Mouse (Mus musculus): Measurements from ENCODE around the gene Stum. TPM values are rescaled to one million over a fixed set of nuclear protein-coding genes. Genes with fewer than 3 reads are reported as not detected.

Stum gene
- polyA plus RNA-seq, 1 experiment from 2014 or later, result 1.2 TPM

DNA sequence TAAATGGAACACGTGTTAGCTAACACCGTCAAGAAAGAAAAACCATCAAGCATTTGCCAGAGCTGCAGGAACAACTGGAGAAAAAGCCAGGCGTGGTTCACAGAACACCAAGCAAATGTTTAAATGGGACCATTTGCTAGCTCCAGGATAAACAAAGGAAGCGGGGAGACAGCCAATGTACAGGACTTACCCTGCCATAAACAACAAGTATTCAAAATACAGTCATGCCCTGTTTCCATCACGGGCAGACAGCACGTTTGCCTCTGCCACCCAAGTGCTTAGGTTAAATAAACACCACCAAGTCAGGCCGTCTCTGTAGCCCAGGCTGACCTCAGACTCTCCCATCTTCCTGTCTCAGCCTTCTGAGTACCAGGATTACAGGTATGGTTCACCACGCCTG lies 35.1 kb upstream of the Stum start:
- no peaks in the 10 kb centered on the region for H3K9me3 ChIP-seq (ENCODE audit: control insufficient read depth, low read length)
- 45% methylated on average over 8 of the region's 8 CpGs for whole genome bisulfite sequencing
- no peak overlapping the region for H3K4me3 ChIP-seq (ENCODE audit: low read length)
- 0 out of 2 replicates have a peak, but pooled peaks cover 3% of the 10 kb centered on the region for H3K4me1 ChIP-seq (ENCODE audit: control insufficient read depth, insufficient read depth, low read length)
- H3K4me2 ChIP-seq (ENCODE audit: low read depth, low read length), result no peak overlapping the region
- H3K27ac ChIP-seq (ENCODE audit: low read length), result no peak overlapping the region
- H3K9ac ChIP-seq (ENCODE audit: low read depth, low read length), result no peak overlapping the region
- no peaks in the 10 kb centered on the region for H3K27me3 ChIP-seq (replicated peaks; ENCODE audit: control insufficient read depth, insufficient read depth, low read length)
- H3K36me3 ChIP-seq (ENCODE audit: control insufficient read depth, insufficient read depth, low read length), result no peaks in the 10 kb centered on the region
- no peak for ATAC-seq

DNA sequence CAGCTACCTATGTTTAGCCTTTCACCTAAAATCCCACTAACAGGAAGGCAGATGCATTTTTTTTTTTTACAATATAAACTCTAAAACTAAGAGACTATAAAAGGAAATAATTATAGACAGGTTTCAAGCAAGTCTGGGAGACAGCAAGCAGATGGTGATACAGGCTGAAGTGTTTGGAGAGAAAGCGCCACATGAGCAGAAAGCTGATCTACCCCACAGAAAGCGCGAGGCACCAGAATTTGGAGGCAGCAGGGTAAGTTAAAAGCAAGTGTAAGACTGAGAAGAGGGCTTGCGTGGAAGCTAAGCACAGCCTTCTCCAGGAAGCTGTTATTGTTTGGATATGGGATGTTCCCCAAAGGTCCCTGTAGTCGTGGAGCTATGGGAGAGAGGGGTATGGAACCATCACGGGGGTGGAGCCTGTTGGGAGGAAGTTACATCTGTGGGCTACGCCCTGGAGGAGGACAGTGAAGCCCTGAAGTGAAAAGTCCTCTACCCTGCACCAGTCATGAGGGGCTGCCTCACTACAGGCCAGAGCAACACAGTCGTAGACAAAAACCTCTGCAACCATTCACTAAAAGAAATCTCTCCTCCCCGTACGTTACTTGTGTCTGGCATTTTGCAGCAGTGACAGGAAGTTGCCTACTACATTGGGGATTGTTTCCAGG lies 34.2 kb upstream of the Stum start:
- Histone ChIP-seq H3K9ac (ENCODE audit: low read depth, low read length) (no peak overlapping the region), H3K27ac (ENCODE audit: low read length) (no peak overlapping the region), H3K4me1 (ENCODE audit: control insufficient read depth, insufficient read depth, low read length) (0 out of 2 replicates have a peak, but pooled peaks cover 3% of the 10 kb centered on the region), H3K4me2 (ENCODE audit: low read depth, low read length) (no peak overlapping the region), H3K36me3 (ENCODE audit: control insufficient read depth, insufficient read depth, low read length) (no peaks in the 10 kb centered on the region), H3K9me3 (ENCODE audit: control insufficient read depth, low read length) (no peaks in the 10 kb centered on the region), H3K27me3 (replicated peaks; ENCODE audit: control insufficient read depth, insufficient read depth, low read length) (no peaks in the 10 kb centered on the region), H3K4me3 (ENCODE audit: low read length) (no peak overlapping the region)
- WGBS, result 46% methylated on average over 10 of the region's 10 CpGs
- no peak for ATAC-seq

DNA sequence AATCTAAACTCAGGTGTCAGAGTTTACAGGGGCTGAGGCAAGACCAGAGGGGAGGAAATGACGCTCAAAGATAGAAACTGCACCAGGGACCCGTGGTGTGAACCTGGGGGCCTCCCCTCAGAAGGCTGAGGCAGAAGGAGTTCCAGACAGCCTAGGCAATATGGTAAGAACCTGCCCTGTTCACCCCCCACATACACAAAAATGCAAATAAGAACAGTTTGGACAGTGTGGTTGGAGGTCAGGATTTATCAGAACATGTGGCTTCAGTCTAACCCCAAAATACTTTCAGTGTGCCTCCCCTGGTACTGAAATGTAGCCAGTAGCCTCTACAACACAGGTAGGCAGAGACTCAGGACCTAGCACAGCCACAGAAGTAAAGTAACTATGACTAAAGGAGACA lies 30.8 kb upstream of the Stum start:
- no peaks in the 10 kb centered on the region for H3K9me3 ChIP-seq (ENCODE audit: control insufficient read depth, low read length)
- H3K9ac ChIP-seq (ENCODE audit: low read depth, low read length), result no peak overlapping the region

DNA sequence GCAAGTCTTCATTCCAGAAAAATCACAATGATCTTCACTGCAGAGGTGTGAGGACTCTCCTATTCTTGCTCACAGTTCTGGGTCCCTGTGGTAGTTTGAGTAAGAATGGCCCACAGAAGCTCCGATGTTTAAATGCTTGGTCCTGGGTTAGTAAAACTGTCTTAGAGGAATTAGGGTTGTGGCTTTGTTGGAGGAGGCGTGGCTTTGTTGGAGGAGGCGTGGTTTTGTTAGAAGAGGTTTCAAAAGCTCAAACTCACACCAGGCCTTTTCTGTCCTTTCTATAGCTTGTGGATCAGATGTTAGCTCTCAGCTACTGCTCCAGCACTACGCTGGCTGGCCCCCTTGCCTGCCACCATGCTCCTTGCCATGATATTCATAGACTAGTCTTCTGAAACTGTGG lies 27.6 kb upstream of the Stum start:
- H3K27ac ChIP-seq (ENCODE audit: low read length), result no peak overlapping the region
- no peak overlapping the region for H3K4me2 ChIP-seq (ENCODE audit: low read depth, low read length)
- no peak overlapping the region for H3K4me3 ChIP-seq (ENCODE audit: low read length)
- H3K9ac ChIP-seq (ENCODE audit: low read depth, low read length), result no peak overlapping the region
- H3K4me1 ChIP-seq (ENCODE audit: control insufficient read depth, insufficient read depth, low read length), result no peaks in the 10 kb centered on the region
- 42% methylated on average over 4 of the region's 4 CpGs for WGBS
- no peaks in the 10 kb centered on the region for H3K27me3 ChIP-seq (replicated peaks; ENCODE audit: control insufficient read depth, insufficient read depth, low read length)
- ATAC-seq, result no peak
- H3K36me3 ChIP-seq (ENCODE audit: control insufficient read depth, insufficient read depth, low read length), result no peaks in the 10 kb centered on the region
- no peaks in the 10 kb centered on the region for H3K9me3 ChIP-seq (ENCODE audit: control insufficient read depth, low read length)

More for the DNA sequence above, 30.8 kb upstream of the Stum start:
- Histone ChIP-seq H3K4me3 (ENCODE audit: low read length) (no peak overlapping the region), H3K4me1 (ENCODE audit: control insufficient read depth, insufficient read depth, low read length) (no peaks in the 10 kb centered on the region), H3K27me3 (replicated peaks; ENCODE audit: control insufficient read depth, insufficient read depth, low read length) (no peaks in the 10 kb centered on the region), H3K4me2 (ENCODE audit: low read depth, low read length) (no peak overlapping the region), H3K36me3 (ENCODE audit: control insufficient read depth, insufficient read depth, low read length) (no peaks in the 10 kb centered on the region), H3K27ac (ENCODE audit: low read length) (no peak overlapping the region)
- 76% methylated on average over 2 of the region's 2 CpGs for whole genome bisulfite sequencing
- ATAC-seq, result no peak

DNA sequence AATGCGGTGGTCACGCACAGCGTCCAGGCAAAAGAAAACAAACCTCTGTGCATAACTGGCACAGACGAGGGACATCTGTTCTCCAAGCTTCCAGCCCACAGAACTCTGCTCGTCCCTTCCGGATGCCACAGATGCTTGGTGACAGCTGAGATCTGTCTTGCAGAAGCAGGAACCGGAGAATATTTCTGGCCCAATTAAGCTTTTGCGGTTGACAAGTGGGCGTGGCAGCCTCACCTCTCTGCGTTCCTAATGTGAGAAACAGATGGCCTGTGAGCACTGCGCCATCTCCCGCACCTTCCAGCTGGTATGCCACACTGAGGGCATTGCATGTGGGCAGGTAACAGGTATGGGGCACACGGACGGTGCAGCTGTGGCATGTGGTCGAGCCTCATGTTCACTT lies 27.1 kb upstream of the Stum start:
- no peaks in the 10 kb centered on the region for H3K9me3 ChIP-seq (ENCODE audit: control insufficient read depth, low read length)

DNA sequence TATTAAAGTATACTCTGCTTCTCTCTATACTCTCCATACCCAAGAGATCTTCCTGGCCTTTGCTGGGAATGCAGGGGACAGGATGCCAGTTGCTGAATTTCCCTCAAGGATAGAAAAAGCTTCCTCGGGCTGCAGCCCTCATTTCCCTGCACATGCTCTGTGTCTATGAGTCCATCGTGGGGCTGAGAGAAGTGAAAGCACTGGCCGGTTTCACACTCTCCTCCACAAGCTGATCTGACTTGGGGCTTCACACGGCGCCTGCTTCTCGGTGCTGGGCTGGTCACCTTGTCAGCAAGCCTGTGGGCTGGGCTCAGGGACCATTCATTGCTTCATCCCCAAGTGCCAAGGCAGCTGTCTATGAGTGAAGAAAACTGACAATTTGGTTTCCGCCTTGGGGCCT lies 25.4 kb upstream of the Stum start:
- Histone ChIP-seq H3K9me3 (ENCODE audit: control insufficient read depth, low read length) (no peaks in the 10 kb centered on the region), H3K4me2 (ENCODE audit: low read depth, low read length) (no peak overlapping the region), H3K4me3 (ENCODE audit: low read length) (no peak overlapping the region), H3K36me3 (ENCODE audit: control insufficient read depth, insufficient read depth, low read length) (no peaks in the 10 kb centered on the region), H3K4me1 (ENCODE audit: control insufficient read depth, insufficient read depth, low read length) (no peaks in the 10 kb centered on the region), H3K27me3 (replicated peaks; ENCODE audit: control insufficient read depth, insufficient read depth, low read length) (no peaks in the 10 kb centered on the region), H3K9ac (ENCODE audit: low read depth, low read length) (no peak overlapping the region), H3K27ac (ENCODE audit: low read length) (no peak overlapping the region)
- WGBS, result 70% methylated on average over 7 of the region's 7 CpGs
- no peak for ATAC-seq

More for the DNA sequence above, 27.1 kb upstream of the Stum start:
- H3K4me1 ChIP-seq (ENCODE audit: control insufficient read depth, insufficient read depth, low read length), result no peaks in the 10 kb centered on the region
- WGBS, result 31% methylated on average over 15 of the region's 15 CpGs
- H3K4me2 ChIP-seq (ENCODE audit: low read depth, low read length), result no peak overlapping the region
- no peaks in the 10 kb centered on the region for H3K36me3 ChIP-seq (ENCODE audit: control insufficient read depth, insufficient read depth, low read length)
- no peak overlapping the region for H3K27ac ChIP-seq (ENCODE audit: low read length)
- no peak for ATAC-seq
- no peak overlapping the region for H3K4me3 ChIP-seq (ENCODE audit: low read length)
- no peak overlapping the region for H3K9ac ChIP-seq (ENCODE audit: low read depth, low read length)
- no peaks in the 10 kb centered on the region for H3K27me3 ChIP-seq (replicated peaks; ENCODE audit: control insufficient read depth, insufficient read depth, low read length)

DNA sequence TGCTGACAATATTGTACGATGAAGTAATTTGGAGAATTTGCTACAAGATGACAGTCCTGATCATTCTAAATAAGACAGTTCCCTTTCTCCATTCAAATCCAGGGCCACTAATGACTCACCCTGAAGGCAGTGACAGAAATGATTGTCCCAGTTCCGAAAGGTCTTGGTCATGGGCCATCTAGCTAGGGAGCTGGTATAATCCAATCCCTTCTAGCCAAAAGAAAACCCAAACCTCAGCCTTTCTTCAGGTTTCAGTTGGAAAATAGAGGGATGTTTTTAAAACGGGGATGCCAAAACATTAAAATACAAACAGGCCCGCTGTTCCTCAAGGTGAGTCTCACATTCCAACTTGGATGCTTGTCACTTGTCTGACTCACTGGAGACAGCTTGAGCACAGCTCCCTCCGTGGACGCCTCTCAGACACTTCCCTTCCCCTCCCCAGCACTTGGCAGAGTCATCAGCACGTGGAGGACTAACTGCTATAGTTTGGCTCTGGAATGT lies 24.0 kb upstream of the Stum start:
- no peak for ATAC-seq
- Histone ChIP-seq H3K4me3 (ENCODE audit: low read length) (no peak overlapping the region), H3K27me3 (replicated peaks; ENCODE audit: control insufficient read depth, insufficient read depth, low read length) (no peaks in the 10 kb centered on the region), H3K36me3 (ENCODE audit: control insufficient read depth, insufficient read depth, low read length) (no peaks in the 10 kb centered on the region), H3K4me1 (ENCODE audit: control insufficient read depth, insufficient read depth, low read length) (0 out of 2 replicates have a peak, but pooled peaks cover 2% of the 10 kb centered on the region), H3K9ac (ENCODE audit: low read depth, low read length) (no peak overlapping the region), H3K27ac (ENCODE audit: low read length) (no peak overlapping the region), H3K9me3 (ENCODE audit: control insufficient read depth, low read length) (no peaks in the 10 kb centered on the region), H3K4me2 (ENCODE audit: low read depth, low read length) (no peak overlapping the region)
- 76% methylated on average over 7 of the region's 7 CpGs for WGBS

DNA sequence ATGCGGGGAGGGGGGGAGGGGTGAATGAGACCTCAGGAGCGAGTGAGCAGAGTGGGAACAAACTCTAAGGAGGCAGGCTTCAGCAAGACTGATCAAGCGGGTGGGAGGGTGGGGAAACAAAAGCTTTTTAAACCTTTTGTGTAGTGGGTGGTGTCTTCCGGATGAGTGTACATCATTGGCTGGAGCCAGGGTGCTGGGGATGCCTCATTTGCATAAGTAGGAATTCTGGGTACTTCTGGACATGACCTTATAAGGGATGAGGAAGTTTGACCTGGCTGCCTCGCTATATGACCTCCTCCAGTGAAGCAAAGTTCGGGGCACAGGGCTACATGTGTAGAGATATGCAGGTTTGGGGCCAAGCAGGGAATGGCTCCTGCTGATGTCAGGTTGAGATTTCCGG lies 23.0 kb upstream of the Stum start:
- ATAC-seq, result no peak
- 83% methylated on average over 7 of the region's 7 CpGs for WGBS
- no peaks in the 10 kb centered on the region for H3K27me3 ChIP-seq (replicated peaks; ENCODE audit: control insufficient read depth, insufficient read depth, low read length)
- no peak overlapping the region for H3K4me2 ChIP-seq (ENCODE audit: low read depth, low read length)
- H3K9me3 ChIP-seq (ENCODE audit: control insufficient read depth, low read length), result no peaks in the 10 kb centered on the region
- H3K36me3 ChIP-seq (ENCODE audit: control insufficient read depth, insufficient read depth, low read length), result no peaks in the 10 kb centered on the region
- H3K27ac ChIP-seq (ENCODE audit: low read length), result no peak overlapping the region
- no peak overlapping the region for H3K4me3 ChIP-seq (ENCODE audit: low read length)
- 0 out of 2 replicates have a peak, but pooled peaks cover 2% of the 10 kb centered on the region for H3K4me1 ChIP-seq (ENCODE audit: control insufficient read depth, insufficient read depth, low read length)
- H3K9ac ChIP-seq (ENCODE audit: low read depth, low read length), result no peak overlapping the region

DNA sequence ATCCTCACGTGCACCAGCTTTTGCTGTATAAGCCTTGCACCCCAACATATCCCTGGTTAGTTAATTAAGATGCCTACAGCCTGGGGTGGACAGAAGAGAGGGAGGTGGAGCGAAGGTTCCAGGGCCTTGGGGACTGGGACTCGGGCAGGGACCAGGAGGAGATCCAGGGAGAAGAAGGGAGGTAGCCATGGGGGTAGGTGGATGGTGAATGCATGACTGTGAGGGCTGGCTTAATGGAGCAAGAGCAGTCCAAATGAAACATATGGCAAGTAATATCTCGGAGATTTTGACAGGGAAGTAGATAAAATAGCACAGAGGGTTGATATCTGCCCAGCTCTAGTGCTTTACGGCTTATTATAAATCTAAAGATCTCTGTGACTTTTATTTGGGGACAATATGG lies 21.6 kb upstream of the Stum start:
- no peaks in the 10 kb centered on the region for H3K27me3 ChIP-seq (replicated peaks; ENCODE audit: control insufficient read depth, insufficient read depth, low read length)
- 84% methylated on average over 5 of the region's 5 CpGs for WGBS
- H3K4me1 ChIP-seq (ENCODE audit: control insufficient read depth, insufficient read depth, low read length), result 0 out of 2 replicates have a peak, but pooled peaks cover 2% of the 10 kb centered on the region
- H3K27ac ChIP-seq (ENCODE audit: low read length), result no peak overlapping the region
- H3K9ac ChIP-seq (ENCODE audit: low read depth, low read length), result no peak overlapping the region
- H3K4me2 ChIP-seq (ENCODE audit: low read depth, low read length), result no peak overlapping the region
- no peak overlapping the region for H3K4me3 ChIP-seq (ENCODE audit: low read length)
- ATAC-seq, result no peak
- H3K36me3 ChIP-seq (ENCODE audit: control insufficient read depth, insufficient read depth, low read length), result no peaks in the 10 kb centered on the region
- no peaks in the 10 kb centered on the region for H3K9me3 ChIP-seq (ENCODE audit: control insufficient read depth, low read length)

DNA sequence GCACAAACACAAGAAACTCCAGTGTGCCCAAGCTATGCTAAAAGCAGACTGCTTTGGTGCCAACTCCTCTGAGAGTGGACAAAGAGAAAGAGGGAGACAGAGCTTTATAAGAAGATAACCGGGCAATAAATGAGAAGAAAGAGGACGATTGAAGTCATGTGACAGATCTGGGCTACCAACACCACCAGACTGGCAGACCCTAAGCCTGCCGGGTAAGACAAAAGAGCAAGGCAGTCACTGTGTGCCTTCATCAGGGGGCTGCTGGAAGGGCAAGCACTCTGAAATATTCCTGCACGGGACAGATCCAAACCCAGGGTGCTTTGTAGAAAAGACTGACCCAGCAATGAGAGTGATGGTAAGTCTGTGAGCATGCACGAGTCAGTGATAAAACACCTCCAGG lies 20.2 kb upstream of the Stum start:
- Histone ChIP-seq H3K27ac (ENCODE audit: low read length) (no peak overlapping the region), H3K4me2 (ENCODE audit: low read depth, low read length) (no peak overlapping the region), H3K4me3 (ENCODE audit: low read length) (no peak overlapping the region), H3K36me3 (ENCODE audit: control insufficient read depth, insufficient read depth, low read length) (no peaks in the 10 kb centered on the region), H3K4me1 (ENCODE audit: control insufficient read depth, insufficient read depth, low read length) (0 out of 2 replicates have a peak, but pooled peaks cover 2% of the 10 kb centered on the region), H3K9me3 (ENCODE audit: control insufficient read depth, low read length) (no peaks in the 10 kb centered on the region), H3K27me3 (replicated peaks; ENCODE audit: control insufficient read depth, insufficient read depth, low read length) (no peaks in the 10 kb centered on the region), H3K9ac (ENCODE audit: low read depth, low read length) (no peak overlapping the region)
- no peak for ATAC-seq
- 50% methylated on average over 5 of the region's 5 CpGs for WGBS

Data from intestine, embryonic 16.5 days (tissue).